Mouse (Mus musculus) kidney, adult 11 months (tissue): Measurements from ENCODE around the gene E130311K13Rik.

ENCODE experiments used
- DNase-seq: peaks from one replicate; pipeline ENCODE4 v3.0.0; 2022

The E130311K13Rik gene

DNA sequence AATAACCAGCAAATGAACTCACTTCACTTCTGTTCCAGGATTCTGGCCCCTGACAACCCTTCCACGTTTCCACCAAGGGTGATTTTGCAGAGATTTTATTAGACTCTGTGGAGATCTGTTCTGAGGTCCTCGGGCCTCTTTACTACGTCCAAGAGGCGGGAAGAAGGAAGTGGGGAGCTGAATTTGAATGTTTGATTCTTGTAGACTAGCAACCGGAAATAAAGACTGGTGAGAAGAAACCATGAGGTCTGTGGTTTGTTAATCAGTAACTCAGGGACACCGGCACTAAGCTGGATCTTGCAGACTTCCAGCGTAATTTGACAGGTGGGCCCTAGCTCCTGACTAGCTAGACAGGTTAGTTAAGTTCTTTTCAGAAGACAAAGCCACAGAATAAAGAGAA lies 35.6 kb downstream of the E130311K13Rik start:
- DNase-seq = peak; percentile 62

DNA sequence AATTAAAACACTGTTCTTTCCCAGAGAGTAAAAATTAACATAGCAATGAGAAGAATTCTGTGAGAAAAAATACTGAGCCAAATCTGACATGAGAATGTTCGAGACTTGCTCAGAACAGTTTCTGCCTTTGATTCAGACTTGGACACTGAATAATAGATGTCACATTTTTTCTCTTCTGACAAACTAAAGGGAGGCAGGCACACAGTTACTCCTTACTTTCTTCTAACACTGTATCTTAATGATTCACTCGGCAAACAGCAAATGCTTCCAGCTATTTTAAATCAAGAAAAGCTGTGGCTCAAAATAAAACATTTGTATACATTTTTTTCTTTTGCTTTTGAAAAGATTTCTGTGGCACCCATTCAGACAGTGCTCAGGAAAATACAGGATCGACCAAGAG lies 37.1 kb downstream of the E130311K13Rik start:
- no peak for DNase-seq

DNA sequence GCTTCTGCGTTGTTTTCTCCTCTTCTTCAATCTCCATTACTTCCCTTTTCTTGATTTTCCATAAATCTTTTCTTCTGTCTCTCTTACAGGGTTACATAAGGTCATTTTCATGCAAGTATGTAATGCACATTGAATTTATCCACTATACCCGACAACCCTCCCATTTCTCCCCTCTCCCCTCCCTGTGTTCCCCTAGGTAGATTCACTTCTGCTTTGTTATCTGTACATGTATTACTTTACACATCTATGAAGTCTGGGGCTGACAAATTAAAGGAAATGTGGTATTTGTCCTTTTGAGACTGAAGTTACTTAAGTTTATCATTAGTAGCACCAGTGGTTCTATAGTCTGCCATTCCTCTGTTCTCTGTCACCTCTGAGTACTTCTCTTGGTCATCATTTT lies 48.2 kb downstream of the E130311K13Rik start:
- no peak for DNase-seq

GRCm38 (mm10) chr3:63878995-63879666 lies 50.1 kb downstream of the E130311K13Rik start:
- no peak for DNase-seq

DNA sequence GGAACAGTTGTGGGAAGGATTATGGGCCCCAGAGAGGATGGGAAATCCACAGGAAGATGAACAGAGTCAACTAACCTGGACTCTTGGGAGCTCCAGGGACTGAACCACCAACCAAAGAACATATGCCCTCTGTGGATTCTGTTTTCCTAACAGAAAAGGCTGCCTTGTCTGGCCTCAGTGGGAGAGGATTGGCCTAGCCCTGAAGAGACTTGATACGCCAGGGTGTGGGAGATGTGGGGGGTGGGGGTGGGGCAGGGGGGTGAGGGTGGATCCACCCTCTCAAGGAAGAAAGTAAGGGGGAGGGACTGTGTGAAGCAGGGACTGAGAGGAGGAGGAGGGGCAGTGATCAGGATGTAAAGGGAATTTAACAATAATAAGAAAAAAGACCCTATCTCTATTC lies 56.5 kb downstream of the E130311K13Rik start:
- no peak for DNase-seq

- DNase-seq = no peak
These were observed 58.0 kb downstream of the E130311K13Rik start for GRCm38 (mm10) chr3:63871249-63871648.

DNA sequence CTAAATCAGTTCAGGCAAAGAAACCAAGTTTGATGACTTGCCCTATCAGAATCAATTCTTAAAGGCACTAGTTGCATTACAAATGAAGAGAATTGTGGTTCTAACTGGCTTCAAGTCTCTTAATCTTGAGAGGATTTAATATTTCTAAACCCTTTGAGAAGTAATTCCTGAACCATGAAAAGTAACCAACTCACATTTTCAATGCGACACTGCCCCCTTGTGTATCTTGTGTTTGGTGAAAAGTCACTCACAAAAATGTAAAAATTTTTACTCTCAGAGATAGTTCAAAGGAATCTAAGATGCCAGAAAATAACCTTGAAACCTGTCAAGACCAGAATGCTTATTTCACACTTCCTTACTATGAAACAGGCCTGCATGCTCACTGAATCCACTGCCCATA lies 61.0 kb downstream of the E130311K13Rik start:
- no peak for DNase-seq

GRCm38 (mm10) chr3:63865069-63865468 lies 64.2 kb downstream of the E130311K13Rik start:
- DNase-seq = no peak
